Mouse (Mus musculus) right cerebral cortex, postnatal 25 days (tissue): ENCODE data around the gene Bace1.

Experiments
- DNase-seq: peaks from one replicate; pipeline ENCODE4 v3.0.0; 2022

Gene Bace1

GRCm38 (mm10) chr9:45906355-45907077 is 68.1 kb downstream of the Bace1 start, which contains the start of the genes Pcsk7 and Rnf214:
TSS of gene Pcsk7 (plus strand) at chr9:45906497.
TSS of gene Rnf214 (minus strand) at chr9:45906911.
- DNase-seq: peak; percentile 90

DNA sequence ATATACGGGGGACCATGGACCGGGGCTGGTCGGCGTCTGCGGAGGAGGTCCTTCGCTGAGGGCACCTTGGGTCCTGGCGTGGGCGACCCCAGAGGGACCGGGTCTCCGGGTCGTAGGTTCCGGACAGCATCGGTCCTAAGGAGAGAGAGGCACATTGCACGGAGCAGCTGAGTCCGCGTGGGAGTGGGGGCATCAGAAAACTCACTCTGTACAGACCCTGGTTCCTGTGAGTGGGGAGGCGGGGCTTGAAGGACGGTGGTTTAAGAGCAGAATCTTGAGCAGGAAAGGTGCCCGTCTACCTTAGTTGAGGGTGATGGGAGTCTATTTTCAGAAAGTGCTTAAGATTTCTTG is 68.7 kb downstream of the Bace1 start:
- DNase-seq: no peak

- no peak for DNase-seq
Measured at GRCm38 (mm10) chr9:45910995-45911394, 72.6 kb downstream of the Bace1 start.

DNA sequence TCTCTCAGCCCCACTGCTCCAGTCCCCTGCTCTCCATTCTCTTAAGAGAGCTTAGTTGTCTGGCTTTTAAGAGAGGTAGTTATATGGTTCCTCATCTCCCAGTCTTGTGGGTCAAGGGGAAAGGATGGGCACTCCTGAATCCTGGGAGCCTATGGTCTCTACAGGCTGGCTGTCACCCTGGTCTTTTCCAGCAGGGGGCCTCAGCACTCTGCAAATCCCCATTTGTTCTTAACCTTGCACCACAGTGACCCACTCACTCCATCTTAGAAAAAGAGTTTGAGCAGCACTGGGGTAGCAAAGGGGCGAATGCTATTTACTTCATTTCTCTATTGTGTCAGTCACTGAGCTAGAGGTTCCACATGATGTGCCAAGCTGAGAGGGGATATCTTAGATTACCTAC is 73.3 kb downstream of the Bace1 start:
- no peak for DNase-seq
